Mouse (Mus musculus): Measurements from ENCODE around the gene Zfp335. TPM values are rescaled to one million over a fixed set of nuclear protein-coding genes. Genes with fewer than 3 reads are reported as not detected.

Gene Zfp335
- total RNA-seq (2012; rRNA removed) (12.0 and 14.4 TPM in 2 replicates), total RNA-seq (2014; rRNA removed) (5.0 and 5.2 TPM in 2 replicates), polyA plus RNA-seq (2012; ENCODE audit: insufficient read length, low read depth) (13.1 and 16.5 TPM in 2 replicates)

DNA sequence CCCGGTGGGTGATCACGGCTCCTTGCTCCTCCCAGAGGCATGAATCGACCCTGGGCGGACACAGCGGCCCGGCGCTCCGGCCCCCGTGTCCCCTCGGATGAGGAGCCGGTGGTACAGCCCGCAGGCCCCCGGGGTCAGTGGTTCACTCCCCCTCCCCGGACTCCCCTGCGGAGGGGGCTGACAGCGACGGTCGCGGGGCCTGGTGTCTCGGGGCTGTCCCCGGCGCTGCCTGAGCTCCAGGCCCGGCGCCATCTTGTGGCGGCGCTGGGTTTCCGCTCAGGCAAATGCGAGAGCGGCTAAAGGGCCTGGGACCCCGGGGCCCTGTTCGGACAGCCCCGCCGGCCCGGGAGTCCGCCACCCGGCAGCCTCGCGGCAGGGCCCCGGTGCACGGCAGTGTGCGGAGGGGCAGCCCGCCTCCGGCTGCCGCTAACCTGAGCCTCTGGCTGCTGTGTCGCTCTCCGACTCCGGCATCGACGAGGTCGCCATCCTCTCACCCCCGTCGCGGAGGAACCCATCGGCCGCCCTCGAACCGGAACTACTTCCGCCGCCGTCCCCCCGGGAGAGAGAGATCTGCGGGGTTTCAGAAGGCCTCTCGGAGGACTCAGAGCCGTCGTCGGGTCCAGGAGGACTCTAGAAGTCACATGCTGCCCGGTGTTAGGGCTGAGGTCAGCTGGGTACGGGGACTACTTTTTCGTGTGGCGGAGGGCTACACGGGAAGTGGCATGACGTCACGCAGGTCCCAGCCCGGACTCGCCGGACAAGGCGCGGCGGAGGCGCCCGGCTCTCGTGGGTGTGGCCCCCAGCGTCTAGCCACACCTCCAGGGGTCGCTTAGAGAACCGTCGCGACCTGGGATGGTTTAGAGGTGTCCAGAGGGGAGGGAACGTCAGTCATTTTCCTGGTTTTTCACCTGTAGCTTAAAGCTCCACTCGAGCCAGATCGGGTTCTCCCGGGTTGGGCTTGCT is at the start of gene Zfp335:
Gene Zfp335, minus strand, starts transcription at position 672 of the 963 bp plus-strand sequence.
- peaks cover 12 to 33% of the 10 kb centered on the region in 2 experiments for H3K4me1 ChIP-seq (ENCODE audit: control insufficient read depth in 1 of 2, insufficient read depth in 2 of 2)
- TF ChIP-seq RCOR1 (conservative IDR thresholded peaks at IDR 0.05; ENCODE audit: low read depth, low read length) (peak; percentile 23; the same call in 1 of the 2 replicates), KAT2A (IDR thresholded peaks at IDR 0.05; ENCODE audit: insufficient replicate concordance, low read length) (peak; percentile 98), ZC3H11A (IDR thresholded peaks at IDR 0.05; ENCODE audit: low read depth, low read length) (no peak), BHLHE40 (IDR thresholded peaks at IDR 0.05; ENCODE audit: low read depth, low read length) (peak; percentile 53), CHD1 (IDR thresholded peaks at IDR 0.05; ENCODE audit: low read depth, low read length) (0 out of 2 replicates have a peak, but pooled peaks have one; percentile 21), ELF1 (IDR thresholded peaks at IDR 0.05; ENCODE audit: low read depth, low read length) (peak; percentile 89), GABPA (IDR thresholded peaks at IDR 0.05; ENCODE audit: insufficient replicate concordance, low read depth, low read length) (no peak), ETS1 (conservative IDR thresholded peaks at IDR 0.05; ENCODE audit: low read depth, low read length) (peak; percentile 66), MYC (IDR thresholded peaks at IDR 0.05; ENCODE audit: low read depth, low read length) (no peak; the same call in none of the 2 replicates), JUND (conservative IDR thresholded peaks at IDR 0.05; ENCODE audit: low read depth, low read length) (peak; percentile 80), TBP (conservative IDR thresholded peaks at IDR 0.05; ENCODE audit: low read depth, low read length) (peak; percentile 63; the same call in 1 of the 2 replicates), MEF2A (IDR thresholded peaks at IDR 0.05; ENCODE audit: borderline replicate concordance, low read depth, low read length) (peak; percentile 72), PAX5 (IDR thresholded peaks at IDR 0.05; ENCODE audit: low read length) (no peak), JUN (IDR thresholded peaks at IDR 0.05; ENCODE audit: insufficient read depth, low read depth, low read length) (peak; percentile 59), E2F4 (IDR thresholded peaks at IDR 0.05; ENCODE audit: insufficient replicate concordance, low read depth, low read length) (0 out of 2 replicates have a peak, but pooled peaks have one; percentile 43), POLR2A (IDR thresholded peaks at IDR 0.05; ENCODE audit: low read depth, low read length) (peak; percentile 90), USF2 (conservative IDR thresholded peaks at IDR 0.05; ENCODE audit: low read depth, low read length) (no peak), SIN3A (IDR thresholded peaks at IDR 0.05; ENCODE audit: low read length) (peak; percentile 81; the same call in 1 of the 2 replicates), TCF12 (IDR thresholded peaks at IDR 0.05; ENCODE audit: low read depth, low read length) (peak; percentile 73), NELFE (IDR thresholded peaks at IDR 0.05; ENCODE audit: low read depth, low read length) (peak; percentile 91), NRF1 (IDR thresholded peaks at IDR 0.05; ENCODE audit: low read depth, low read length) (peak; percentile 36; the same call in 1 of the 2 replicates), POLR2AphosphoS2 (IDR thresholded peaks at IDR 0.05; ENCODE audit: low read depth, low read length) (peak; percentile 80; the same call in 1 of the 2 replicates), CTCF (conservative IDR thresholded peaks at IDR 0.05 in 1 of 2, IDR thresholded peaks at IDR 0.05 in 1 of 2; ENCODE audit: low read depth in 2 of 2, low read length in 2 of 2) (peak in 1 of 2 experiments; percentile 44; a peak in 2 of 4 replicates), MXI1 (IDR thresholded peaks at IDR 0.05; ENCODE audit: low read depth, low read length) (peak; percentile 57; the same call in 1 of the 2 replicates), USF1 (IDR thresholded peaks at IDR 0.05; ENCODE audit: low read depth, low read length) (peak; percentile 4; the same call in 1 of the 2 replicates), ZNF384 (IDR thresholded peaks at IDR 0.05; ENCODE audit: low read depth, low read length) (0 out of 2 replicates have a peak, but pooled peaks have one; percentile 29), ZMIZ1 (IDR thresholded peaks at IDR 0.05; ENCODE audit: low read depth, low read length) (peak; percentile 74), ZKSCAN1 (IDR thresholded peaks at IDR 0.05; ENCODE audit: borderline replicate concordance, low read depth, low read length) (peak; percentile 40; the same call in 1 of the 2 replicates), EP300 (IDR thresholded peaks at IDR 0.05; ENCODE audit: low read length) (peak; percentile 42), MAZ (IDR thresholded peaks at IDR 0.05; ENCODE audit: low read depth, low read length) (peak; percentile 70; the same call in 1 of the 2 replicates), IRF4 (IDR thresholded peaks at IDR 0.05; ENCODE audit: low read depth, low read length) (peak; percentile 68), MAX (IDR thresholded peaks at IDR 0.05; ENCODE audit: low read length) (peak; percentile 99), MAFK (IDR thresholded peaks at IDR 0.05; ENCODE audit: insufficient replicate concordance, low read length) (peak; percentile 36; the same call in 1 of the 2 replicates), RAD21 (IDR thresholded peaks at IDR 0.05; ENCODE audit: low read depth, low read length) (no peak), UBTF (IDR thresholded peaks at IDR 0.05; ENCODE audit: low read depth, low read length) (no peak), HCFC1 (IDR thresholded peaks at IDR 0.05; ENCODE audit: low read depth, low read length) (peak; percentile 79)

More for the DNA sequence above, at the start of gene Zfp335:
- Histone ChIP-seq H3K36me3 (replicated peaks in 1 of 2; ENCODE audit: control insufficient read depth in 1 of 2, insufficient read depth in 1 of 2, low read length in 1 of 2) (peaks cover 25 to 35% of the 10 kb centered on the region in 2 experiments), H3K27ac (ENCODE audit: insufficient read depth, low read depth) (peak within 1 kb of the TSS; percentile 93), H3K27me3 (replicated peaks) (no peaks in the 10 kb centered on the region), H3K4me3 (replicated peaks in 1 of 3; ENCODE audit: low read depth in 2 of 3, low read length in 2 of 3, poor library complexity in 1 of 3) (peak within 1 kb of the TSS; percentile 87 to 99 (median 90)), H3K9me3 (replicated peaks; ENCODE audit: low read length) (peaks cover 14% of the 10 kb centered on the region), H3K79me2 (replicated peaks; ENCODE audit: control insufficient read depth, extremely low read depth, insufficient read depth, poor library complexity, severe bottlenecking) (peaks cover 10% of the 10 kb centered on the region), H3K9ac (ENCODE audit: insufficient read depth, low read depth) (peak within 1 kb of the TSS; percentile 90), H3K4me2 (ENCODE audit: insufficient read depth, low read depth, poor library complexity, severe bottlenecking) (peak within 1 kb of the TSS; percentile 65)
- dilution Hi-C loops (cut with MboI; ENCODE audit: extremely low pct_ligation_motif_present, extremely low pct_unique_long_range_greater_than_20kb, low sequenced_read_pairs) (no loop called here), in situ Hi-C loops (cut with MboI; ENCODE audit: low pct_ligation_motif_present, low pct_unique_long_range_greater_than_20kb, low sequenced_read_pairs) (no loop called here)
- peak; percentile 88 for DNase-seq (ENCODE audit: extremely low read depth)
